Mouse (Mus musculus) limb, embryonic 11.5 days (tissue): ENCODE measurements around the gene Gnat1. TPM values are rescaled to one million over a fixed set of nuclear protein-coding genes. Genes with fewer than 3 reads are reported as not detected.
A peak's percentile ranks its signal among the peaks of the same experiment; 100 is the strongest.

Experiments used
- ATAC-seq: fragments of 200-750 bp; cut with Nextera tagmentation; 2 replicates; pipeline ENCODE4 v1.8.0; 2017; ENCODE audit warnings: low read depth; ENCODE audit not compliant: insufficient number of reproducible peaks, low FRiP score, low TSS enrichment
- DNase-seq: peaks from one replicate; pipeline ENCODE4 v3.0.0-alpha.2; 2015; ENCODE audit warnings: low spot score
- H3K27ac ChIP-seq: fragments of 300-500 bp; sonication (generic); replicated peaks from 2 replicates; pipeline ENCODE4 v1.5.1; 2014; ENCODE audit warnings: low read depth, mild to moderate bottlenecking, low read length
- H3K27me3 ChIP-seq: fragments of 300-500 bp; sonication (generic); 2 replicates; pipeline ENCODE4 v1.6.1; 2014; ENCODE audit warnings: mild to moderate bottlenecking, low read length, mixed read lengths; ENCODE audit not compliant: control insufficient read depth, insufficient read depth
- H3K36me3 ChIP-seq: fragments of 300-500 bp; sonication (generic); 2 replicates; pipeline ENCODE4 v1.6.1; 2014; ENCODE audit warnings: mild to moderate bottlenecking, low read length, moderate library complexity, mixed read lengths; ENCODE audit not compliant: control insufficient read depth, insufficient read depth
- H3K4me1 ChIP-seq: fragments of 300-500 bp; sonication (generic); 2 replicates; pipeline ENCODE4 v1.6.1; 2014; ENCODE audit warnings: low read length, mixed read lengths; ENCODE audit not compliant: control insufficient read depth, insufficient read depth
- H3K4me2 ChIP-seq: fragments of 300-500 bp; sonication (generic); 2 replicates; pipeline ENCODE4 v1.6.1; 2014; ENCODE audit warnings: low read depth, mild to moderate bottlenecking, moderate library complexity; ENCODE audit not compliant: severe bottlenecking
- H3K4me3 ChIP-seq: fragments of 300-500 bp; sonication (generic); 2 replicates; pipeline ENCODE4 v1.5.1; 2014; ENCODE audit warnings: low read depth, low read length
- H3K9ac ChIP-seq: fragments of 300-500 bp; sonication (generic); 2 replicates; pipeline ENCODE4 v1.6.1; 2014; ENCODE audit warnings: mild to moderate bottlenecking, low read length
- H3K9me3 ChIP-seq: fragments of 300-500 bp; sonication (generic); 2 replicates; pipeline ENCODE4 v1.6.1; 2016; ENCODE audit warnings: low read length; ENCODE audit not compliant: control insufficient read depth
- WGBS: fragments of 180-500 bp; shearing (Covaris S2); extraction: QIAGEN DNeasy Blood & Tissue Kit; methylation state at CpG from one replicate; pipeline ENCODE4 v1.1.7; 2014; 5-methylcytosine and 5-hydroxymethylcytosine counted together
- polyA plus RNA-seq: library from polyadenylated mRNA; unstranded; fragments of >200 nt; fragmentation: Nextera tagmentation; extraction: Ambion mirVana; gene quantifications from 2 replicates; pipeline ENCODE4 v1.2.1, GENCODE M21; 2014

Gene Gnat1
- polyA plus RNA-seq, 1 experiment from 2014 or later, result 1.7 TPM

DNA sequence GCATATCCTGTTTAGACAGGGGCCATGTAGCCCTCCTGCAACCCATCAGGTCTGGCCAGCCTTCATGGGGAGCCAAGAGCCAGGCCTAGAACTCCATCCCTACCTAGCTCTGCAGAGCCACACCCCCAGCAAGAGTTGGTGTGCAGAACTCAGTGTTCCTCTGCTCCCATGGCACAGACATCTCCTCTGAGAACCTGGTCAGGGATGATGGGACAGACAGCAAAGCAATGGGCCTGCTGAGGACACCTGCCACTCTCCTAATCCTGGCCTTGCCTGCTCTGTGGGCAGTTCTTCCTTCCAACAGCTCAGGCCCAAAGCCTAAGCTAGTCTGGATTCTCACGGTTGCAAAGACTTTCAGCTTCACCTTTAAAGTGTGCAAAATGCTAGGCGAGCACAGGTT, 36.1 kb upstream of the Gnat1 start:
- no peak for ATAC-seq
- peak; percentile 20 for DNase-seq
- H3K27me3 ChIP-seq, result no peaks in the 10 kb centered on the region
- peaks cover 38% of the 10 kb centered on the region for H3K4me1 ChIP-seq
- 79% methylated on average over 2 of the region's 2 CpGs for WGBS
- H3K9ac ChIP-seq, result no peak overlapping the region
- no peak overlapping the region; the same call in 1 of the 2 replicates for H3K27ac ChIP-seq
- no peaks in the 10 kb centered on the region for H3K36me3 ChIP-seq
- no peaks in the 10 kb centered on the region for H3K9me3 ChIP-seq
- no peak overlapping the region for H3K4me3 ChIP-seq
- H3K4me2 ChIP-seq, result no peak overlapping the region

DNA sequence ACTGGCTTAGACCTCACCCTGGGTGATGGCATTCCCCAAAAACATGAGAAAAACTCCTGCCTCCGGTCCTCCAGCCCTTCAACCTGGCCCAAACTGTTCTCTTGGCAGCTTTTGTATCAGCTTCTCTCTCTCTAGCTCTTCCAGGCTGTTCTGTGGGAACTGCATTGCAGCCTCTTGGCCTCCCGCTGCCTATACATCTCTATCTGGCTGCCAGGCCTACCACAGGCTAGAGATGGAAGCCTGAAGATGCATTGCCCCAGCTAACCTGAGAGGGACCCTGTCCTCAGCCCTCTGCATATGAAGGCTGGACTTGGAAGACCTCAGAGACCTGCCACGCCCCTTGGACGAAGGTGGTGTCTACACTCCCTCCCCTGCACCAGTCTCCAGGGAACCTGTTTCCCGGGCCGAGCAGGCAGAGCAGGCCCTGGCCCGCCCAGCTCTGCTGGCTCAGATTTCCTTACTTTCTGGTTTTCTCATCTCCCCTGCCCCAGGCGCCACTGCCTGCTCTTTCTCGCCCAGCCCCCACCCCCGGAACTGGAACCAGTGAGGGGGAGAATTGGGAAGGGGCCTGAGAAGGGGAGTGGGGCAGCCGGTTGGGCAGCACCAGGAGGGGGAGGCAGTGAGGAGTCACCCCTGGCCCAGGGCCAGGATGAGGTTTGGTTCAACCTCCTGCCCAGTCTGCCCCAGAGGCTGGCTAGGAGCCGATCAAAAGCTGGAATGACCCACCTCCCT, 34.9 kb upstream of the Gnat1 start:
- no peaks in the 10 kb centered on the region for H3K9me3 ChIP-seq
- ATAC-seq, result peak; percentile 71
- peak overlapping the region; percentile 26; the same call in 1 of the 2 replicates for H3K4me2 ChIP-seq
- peaks cover 46% of the 10 kb centered on the region for H3K4me1 ChIP-seq
- H3K27ac ChIP-seq, result peak overlapping the region; percentile 63
- no peak overlapping the region for H3K4me3 ChIP-seq
- DNase-seq, result peak; percentile 85
- H3K27me3 ChIP-seq, result no peaks in the 10 kb centered on the region
- H3K36me3 ChIP-seq, result no peaks in the 10 kb centered on the region
- WGBS, result 8% methylated on average over 12 of the region's 12 CpGs
- H3K9ac ChIP-seq, result no peak overlapping the region; the same call in 1 of the 2 replicates

DNA sequence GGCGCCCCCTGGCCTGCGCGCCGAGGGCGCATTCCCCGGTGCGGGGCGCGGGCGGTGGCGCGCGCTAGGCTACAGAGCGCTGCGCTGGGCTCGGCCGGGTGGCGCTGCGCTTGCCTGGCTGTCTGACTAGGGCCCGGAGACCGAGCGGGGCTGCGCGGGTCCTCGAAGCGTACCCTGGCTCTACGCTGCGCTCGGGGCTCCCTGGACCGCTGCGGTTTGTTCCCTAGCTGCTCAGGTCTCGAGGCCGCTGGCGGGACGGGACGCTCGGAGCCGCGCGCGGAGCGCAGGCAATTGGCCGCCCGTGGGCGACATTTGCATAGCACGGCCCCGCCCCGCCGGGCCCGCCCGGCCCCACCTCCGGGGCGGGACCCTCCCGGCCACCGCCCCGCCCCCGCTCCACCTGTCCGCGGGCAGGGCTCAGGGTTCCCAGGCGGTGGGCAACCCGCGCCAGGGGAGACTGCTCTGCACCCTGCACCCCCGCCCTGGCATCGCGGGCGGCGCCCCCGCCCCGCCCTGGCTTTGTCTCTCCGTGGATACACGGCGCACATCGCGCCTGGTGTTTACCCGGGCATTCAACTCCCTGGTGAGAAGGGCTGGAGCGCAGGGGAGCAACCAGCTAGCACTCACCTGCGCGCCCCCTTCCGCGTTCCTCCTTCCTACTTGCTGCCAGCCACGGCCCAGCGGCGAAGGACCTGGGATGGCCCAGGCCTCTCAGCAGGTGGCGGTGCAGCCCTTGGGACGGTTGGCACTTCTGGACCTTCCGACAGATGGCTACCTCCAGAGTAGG, 30.4 kb upstream of the Gnat1 start, which contains the start of gene Sema3f:
Gene Sema3f (minus strand): TSS at position 779 of the 787 bp plus-strand sequence.
- H3K4me1 ChIP-seq, result peaks cover 51% of the 10 kb centered on the region

DNA sequence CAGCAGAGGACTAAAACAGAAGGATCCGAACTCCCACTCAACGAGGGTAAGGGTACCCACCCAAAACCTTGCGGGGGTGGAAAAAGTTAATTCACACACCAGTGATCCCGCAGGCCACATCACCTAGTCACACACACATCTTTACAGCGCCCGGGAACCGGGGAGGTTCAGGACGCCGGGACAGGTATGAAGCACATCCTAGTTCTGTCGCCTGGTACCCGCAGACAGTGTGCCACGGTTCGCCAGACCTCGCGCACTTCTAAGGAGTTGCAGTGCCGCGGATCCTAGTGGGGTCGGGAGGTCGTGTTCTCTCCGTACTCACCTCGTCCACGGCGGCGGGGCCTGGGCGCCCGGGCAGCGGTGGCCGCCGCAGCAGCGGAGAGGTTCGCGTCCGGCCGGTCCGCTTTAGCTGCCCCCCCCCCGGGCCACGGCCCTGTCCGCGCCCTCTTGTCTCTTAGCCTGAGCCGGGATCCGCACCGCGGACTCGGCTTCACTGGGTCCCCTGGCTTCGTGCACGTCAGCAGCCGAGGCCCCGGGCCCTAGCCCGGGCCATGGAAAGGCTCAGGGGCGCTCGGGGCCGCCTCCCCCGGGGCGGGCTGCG, 29.7 kb upstream of the Gnat1 start:
- no peaks in the 10 kb centered on the region for H3K9me3 ChIP-seq
- peak overlapping the region; percentile 93 for H3K4me2 ChIP-seq
- H3K36me3 ChIP-seq, result peaks cover 2% of the 10 kb centered on the region
- no peaks in the 10 kb centered on the region for H3K27me3 ChIP-seq
- peak overlapping the region; percentile 98 for H3K9ac ChIP-seq
- ATAC-seq (no peak; the same call in 1 of the 2 replicates), DNase-seq (no peak)
- H3K4me3 ChIP-seq, result peak overlapping the region; percentile 94
- WGBS, result under 1% methylated on average over 45 of the region's 55 CpGs
- peak overlapping the region; percentile 94 for H3K27ac ChIP-seq
- H3K4me1 ChIP-seq, result peaks cover 49% of the 10 kb centered on the region

More for the DNA sequence above, 30.4 kb upstream of the Gnat1 start, which contains the start of gene Sema3f:
- peak within 1 kb of the TSS; percentile 94 for H3K4me3 ChIP-seq
- ATAC-seq (peak; percentile 62), DNase-seq (peak; percentile 90)
- H3K27ac ChIP-seq, result peak within 1 kb of the TSS; percentile 94
- H3K9me3 ChIP-seq, result no peaks in the 10 kb centered on the region
- no peaks in the 10 kb centered on the region for H3K27me3 ChIP-seq
- under 1% methylated on average over 79 of the region's 86 CpGs for WGBS
- peak within 1 kb of the TSS; percentile 98 for H3K9ac ChIP-seq
- no peaks in the 10 kb centered on the region; the same call in 1 of the 2 replicates for H3K36me3 ChIP-seq
- peak within 1 kb of the TSS; percentile 93 for H3K4me2 ChIP-seq

DNA sequence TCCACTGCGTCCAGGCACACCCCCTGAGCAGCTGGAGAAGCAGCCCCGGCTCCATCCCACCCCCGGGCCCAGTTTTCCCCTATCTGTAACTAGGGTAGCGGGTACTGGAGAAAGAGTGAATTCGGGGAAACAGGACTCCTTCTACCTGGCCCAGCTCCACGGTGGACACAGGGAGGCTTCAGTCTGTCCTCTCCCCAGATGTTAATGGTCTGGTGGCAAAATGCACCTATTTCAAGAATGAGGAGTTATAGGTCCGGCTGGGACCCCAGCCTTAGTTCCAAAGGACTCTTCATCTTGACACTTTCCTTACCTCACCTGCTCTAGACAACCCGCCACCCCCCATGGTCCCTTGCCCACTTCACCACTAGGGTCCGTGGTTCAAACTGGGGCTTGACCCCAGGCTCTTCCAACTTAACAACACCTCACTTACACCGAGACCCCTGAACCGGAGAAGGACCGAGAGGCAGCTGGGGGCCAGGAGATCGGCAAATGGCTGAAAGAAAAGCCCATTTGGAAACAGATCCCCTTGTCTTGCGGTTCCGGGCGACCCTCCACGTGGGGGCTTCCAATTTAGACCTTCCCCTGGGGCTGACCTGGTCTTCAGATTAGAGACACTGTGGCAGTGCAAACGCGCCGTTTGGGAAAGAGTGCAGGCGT, 29.1 kb upstream of the Gnat1 start:
- Histone ChIP-seq H3K4me1 (peaks cover 49% of the 10 kb centered on the region), H3K36me3 (peaks cover 5% of the 10 kb centered on the region)

DNA sequence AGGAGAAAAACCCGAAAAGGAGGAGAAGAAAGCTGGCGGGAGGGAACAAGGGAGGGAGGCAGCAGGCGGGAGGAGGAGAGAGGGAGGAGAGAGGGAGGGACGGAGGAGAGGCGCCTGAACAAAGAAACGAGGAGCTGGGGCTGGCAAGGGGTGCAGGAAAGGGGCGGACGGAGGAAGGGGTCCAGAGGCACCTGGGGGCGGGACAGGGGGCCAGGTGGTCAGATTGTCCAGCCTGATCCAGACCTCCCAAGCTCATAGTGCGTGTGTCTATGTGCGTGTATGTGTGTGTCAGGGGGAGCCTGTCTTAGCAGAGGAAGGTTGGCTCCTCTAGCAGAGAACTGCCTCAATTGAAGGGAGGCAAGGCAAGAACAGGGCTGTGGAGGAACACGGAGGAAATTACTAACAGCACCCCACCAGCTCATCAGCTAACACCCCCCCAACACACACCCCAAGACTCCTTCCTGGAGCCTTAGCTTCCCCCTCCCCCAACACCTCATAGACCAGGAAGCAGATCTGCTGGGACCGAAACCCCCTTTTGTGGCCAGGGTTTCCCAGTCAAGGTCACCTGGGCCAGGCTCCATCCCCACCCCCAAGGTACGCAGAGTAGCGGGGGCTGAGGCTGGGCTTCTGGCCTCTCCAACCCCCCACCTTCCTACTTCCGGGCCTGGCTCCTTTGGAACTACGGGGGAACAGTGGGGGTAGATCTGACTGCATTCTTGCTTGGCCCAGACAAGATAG, 28.4 kb upstream of the Gnat1 start:
- WGBS, result 0% methylated on average over 17 of the region's 17 CpGs

More for the DNA sequence above, 29.1 kb upstream of the Gnat1 start:
- Histone ChIP-seq H3K9ac (peak overlapping the region; percentile 98), H3K27me3 (no peaks in the 10 kb centered on the region), H3K27ac (peak overlapping the region; percentile 94), H3K9me3 (no peaks in the 10 kb centered on the region), H3K4me2 (peak overlapping the region; percentile 93), H3K4me3 (peak overlapping the region; percentile 94)
- WGBS, result under 1% methylated on average over 21 of the region's 21 CpGs
- ATAC-seq (no peak), DNase-seq (no peak)

DNA sequence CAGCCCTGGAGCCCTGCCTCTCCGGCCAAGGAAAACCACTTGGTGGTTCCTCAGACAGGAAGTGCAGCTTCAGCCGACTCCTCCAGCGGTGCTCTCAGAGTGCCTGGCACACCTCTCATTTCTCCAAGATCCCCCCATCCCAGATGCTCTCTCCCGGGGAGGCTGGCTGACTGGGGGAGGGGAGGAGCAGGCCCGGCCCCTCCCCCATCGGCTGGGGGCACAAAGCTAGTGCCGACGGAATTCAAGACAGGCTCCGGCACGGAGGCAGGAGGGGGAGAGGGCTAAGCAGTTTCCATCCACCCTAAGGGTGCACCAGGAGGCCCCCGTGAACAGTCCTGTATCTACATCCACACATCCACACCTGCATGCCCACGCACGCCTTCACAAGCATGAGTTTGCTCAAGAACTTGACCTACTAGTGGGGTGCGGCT, 27.3 kb upstream of the Gnat1 start:
- peak; percentile 82 for DNase-seq
- Histone ChIP-seq H3K36me3 (peaks cover 9% of the 10 kb centered on the region), H3K27ac (peak overlapping the region; percentile 94), H3K4me2 (peak overlapping the region; percentile 93), H3K9ac (peak overlapping the region; percentile 98), H3K9me3 (no peaks in the 10 kb centered on the region), H3K4me3 (peak overlapping the region; percentile 94), H3K27me3 (no peaks in the 10 kb centered on the region), H3K4me1 (peaks cover 62% of the 10 kb centered on the region)
- 0 out of 2 replicates have a peak, but pooled peaks have one; percentile 10 for ATAC-seq
- under 1% methylated on average over 14 of the region's 14 CpGs for WGBS

More for the DNA sequence above, 28.4 kb upstream of the Gnat1 start:
- Histone ChIP-seq H3K4me1 (peaks cover 54% of the 10 kb centered on the region), H3K36me3 (peaks cover 8% of the 10 kb centered on the region), H3K9ac (peak overlapping the region; percentile 98), H3K9me3 (no peaks in the 10 kb centered on the region), H3K4me3 (peak overlapping the region; percentile 94), H3K27ac (peak overlapping the region; percentile 94), H3K27me3 (no peaks in the 10 kb centered on the region), H3K4me2 (peak overlapping the region; percentile 93)
- peak; percentile 28; the same call in 1 of the 2 replicates for ATAC-seq
- peak; percentile 77 for DNase-seq
